Mouse (Mus musculus) adrenal gland, adult (tissue): ENCODE results near the gene Erich6.
"Not testable (repeated sequence)": the region's sequence is repeated elsewhere in the genome, so short reads cannot be mapped to it uniquely, and the experiment has no call there.

Experiments
- DNase-seq, 2 experiments: peaks; one replicate each; pipeline ENCODE4 v3.0.0; 2022 to 2023; ENCODE audit warnings: low spot score in 1 of 2; ENCODE audit not compliant: inconsistent age in 2 of 2

Erich6 gene

GRCm38 (mm10) chr3:58647179-58647578, 10.2 kb upstream of the Erich6 start:
- DNase-seq = no peak

GRCm38 (mm10) chr3:58646180-58646579, 9.2 kb upstream of the Erich6 start:
- DNase-seq = peak; percentile 53 to 74

DNA sequence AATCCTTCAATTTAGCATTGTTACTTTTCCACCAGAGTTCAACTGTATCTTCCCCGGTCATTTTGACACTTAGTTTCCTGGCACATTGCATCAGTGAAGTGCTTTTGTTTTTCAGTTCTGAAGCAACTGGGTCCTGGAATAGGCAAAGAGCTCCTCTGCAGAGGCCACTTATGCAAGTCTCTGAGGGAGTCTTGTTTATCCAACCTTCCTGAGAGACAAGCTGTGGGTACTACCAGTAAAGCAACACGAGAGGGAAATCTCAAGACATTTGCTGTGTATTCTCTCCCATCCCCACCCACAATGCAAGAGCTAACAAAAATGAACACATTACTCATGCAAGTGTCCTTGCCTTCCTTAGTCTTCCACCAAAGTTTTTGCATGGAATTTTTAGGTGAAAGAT, 5.3 kb downstream of the Erich6 start:
- peak in 1 of 2 experiments; percentile 27 for DNase-seq

GRCm38 (mm10) chr3:58624981-58625380, 12.0 kb downstream of the Erich6 start:
- DNase-seq = no peak

DNA sequence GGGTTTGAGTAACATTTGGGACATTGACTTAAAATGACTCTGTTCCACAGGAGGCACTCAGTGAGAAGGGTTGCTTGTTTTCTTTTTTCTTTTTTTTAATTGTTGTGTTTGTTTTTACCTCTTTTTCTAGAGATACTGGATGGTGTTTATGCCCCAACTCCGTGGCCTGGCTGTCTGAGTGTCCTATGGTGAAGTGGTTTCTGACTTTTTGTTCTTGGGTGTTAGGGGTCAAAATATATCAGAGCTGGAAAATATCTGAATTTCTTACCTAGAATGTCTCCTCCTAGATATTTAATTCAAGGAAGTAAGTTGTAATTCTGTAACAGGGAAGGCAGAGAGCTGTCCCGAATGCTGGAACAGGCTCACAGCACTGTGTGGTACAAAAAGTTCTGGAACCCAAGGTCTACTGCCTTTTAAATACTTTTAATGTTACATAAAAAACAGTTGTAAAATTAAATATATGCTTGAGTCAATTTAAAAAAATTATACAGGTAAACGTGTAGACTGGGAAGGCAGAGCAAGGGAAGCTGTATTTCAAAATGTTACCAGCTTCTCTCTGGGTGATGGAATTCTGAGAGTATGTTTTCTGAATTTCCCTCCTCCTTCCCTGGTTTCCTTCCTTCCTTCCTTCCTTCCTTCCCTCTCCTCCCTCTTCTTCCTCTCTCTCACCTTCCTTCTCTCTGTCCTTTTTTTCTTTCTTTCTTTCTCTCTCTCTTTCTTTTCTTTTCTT, 14.2 kb downstream of the Erich6 start:
- no peak for DNase-seq

- no peak for DNase-seq
Observed at GRCm38 (mm10) chr3:58621066-58621465, 15.9 kb downstream of the Erich6 start.

GRCm38 (mm10) chr3:58609985-58610384, 27.0 kb downstream of the Erich6 start:
- peak in 1 of 2 experiments; percentile 21 for DNase-seq

DNA sequence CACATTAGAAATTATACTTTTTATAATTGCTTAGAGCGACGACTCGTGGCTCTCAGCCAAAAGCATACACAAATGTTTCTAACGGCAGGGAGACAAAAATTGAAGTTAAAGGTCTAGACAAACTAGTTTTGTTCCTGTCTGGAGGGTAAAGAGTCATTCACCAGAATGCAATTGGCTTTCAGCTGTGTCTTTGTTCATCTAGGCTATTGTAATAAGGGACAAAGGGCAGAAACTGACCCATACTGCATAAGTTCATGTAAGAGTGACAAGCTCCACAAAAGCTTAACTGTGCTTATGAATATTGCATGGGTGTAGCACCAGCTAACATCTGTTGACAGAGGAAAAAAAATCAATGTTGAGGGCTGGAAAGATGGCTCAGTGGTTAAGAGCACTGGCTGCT, 28.5 kb downstream of the Erich6 start:
- no peak for DNase-seq

DNA sequence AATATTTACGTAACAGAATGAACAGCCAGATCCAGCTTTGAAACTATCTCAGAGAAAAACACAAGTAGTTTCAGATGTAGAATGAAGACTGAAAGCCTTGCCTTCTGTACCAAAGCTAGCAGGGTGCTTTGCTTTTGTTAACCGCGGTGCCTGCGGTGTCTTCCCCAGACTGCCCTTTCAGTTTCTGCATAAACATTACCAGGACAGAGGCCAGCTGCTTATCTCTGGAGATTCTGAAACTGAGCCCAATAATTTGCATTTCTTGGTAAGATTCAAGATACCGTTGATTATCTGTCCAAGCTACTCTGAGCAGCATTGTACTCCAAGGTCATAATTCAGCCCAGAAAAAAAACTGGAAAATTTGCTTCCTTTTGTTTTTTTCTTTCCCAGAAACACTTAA, 43.4 kb downstream of the Erich6 start:
- DNase-seq = peak in 1 of 2 experiments; percentile 26

DNA sequence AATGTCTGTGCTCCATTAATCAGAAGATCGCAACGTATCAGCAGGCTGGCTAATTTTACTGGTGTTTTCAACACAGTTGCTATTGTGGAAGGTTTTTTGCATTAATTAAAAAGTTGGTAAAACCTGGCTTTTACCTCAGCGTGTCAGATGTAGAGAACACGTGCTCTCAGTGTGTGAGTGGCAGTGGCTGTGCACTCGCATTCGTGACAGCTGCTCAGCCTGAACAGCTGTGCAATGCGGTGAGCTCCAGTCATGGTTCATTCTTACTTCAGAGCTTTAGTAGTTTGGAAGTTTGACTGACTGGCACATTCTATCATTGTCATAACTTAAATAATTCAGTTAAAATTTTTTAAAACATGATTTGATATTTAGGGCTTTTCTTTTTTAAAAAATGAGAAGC, 44.3 kb downstream of the Erich6 start:
- DNase-seq = not testable (repeated sequence)

DNA sequence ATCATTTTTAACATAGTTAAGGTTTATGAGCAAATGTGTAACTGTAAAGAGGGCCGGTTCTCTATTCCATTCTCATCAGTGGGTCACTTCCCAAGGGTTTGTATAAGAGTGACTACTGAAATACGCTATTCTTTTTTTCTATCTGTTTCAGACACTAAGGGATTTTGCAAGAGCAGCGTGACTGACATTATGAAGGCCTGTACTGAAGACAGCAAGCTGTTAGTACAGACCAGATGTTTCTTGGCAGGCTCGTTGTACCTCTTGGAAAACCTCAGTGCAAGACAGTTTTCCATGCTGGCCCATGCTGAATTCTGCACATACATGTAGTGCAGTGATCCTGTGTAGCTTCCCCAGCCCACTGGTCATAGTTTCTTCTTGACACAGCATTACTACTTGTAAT, 46.5 kb downstream of the Erich6 start:
- not testable (repeated sequence) for DNase-seq

DNA sequence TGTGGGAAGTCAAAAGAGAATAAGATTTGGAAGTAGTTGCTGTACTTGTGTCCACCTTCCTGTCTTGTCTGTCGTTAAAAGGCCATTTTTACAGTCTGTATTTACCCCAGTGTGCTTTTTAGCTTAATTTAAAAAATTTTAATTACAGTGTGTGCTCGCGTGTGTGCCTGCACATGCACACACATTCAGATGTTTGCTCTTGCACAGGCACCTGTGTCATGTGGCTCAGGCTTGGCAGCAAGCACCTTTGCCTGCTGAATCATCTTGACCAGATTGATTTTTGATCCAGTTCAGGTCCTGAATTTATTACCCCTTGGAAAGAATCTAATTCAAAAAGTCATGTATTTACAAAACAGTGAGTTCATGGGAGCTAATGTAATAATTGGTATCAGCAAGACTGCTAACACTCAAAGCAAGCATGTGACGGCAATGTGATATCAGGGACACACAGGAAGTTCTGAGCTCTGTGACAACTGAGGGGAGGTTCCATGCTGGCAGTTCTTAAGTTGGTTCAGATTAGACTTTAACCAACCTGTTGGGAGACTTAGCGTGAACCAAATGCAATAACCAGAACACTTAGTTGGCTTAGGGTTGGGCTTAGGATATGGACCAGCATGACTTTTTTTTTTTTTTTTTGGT, 54.1 kb downstream of the Erich6 start:
- DNase-seq = peak in 1 of 2 experiments; percentile 37

DNA sequence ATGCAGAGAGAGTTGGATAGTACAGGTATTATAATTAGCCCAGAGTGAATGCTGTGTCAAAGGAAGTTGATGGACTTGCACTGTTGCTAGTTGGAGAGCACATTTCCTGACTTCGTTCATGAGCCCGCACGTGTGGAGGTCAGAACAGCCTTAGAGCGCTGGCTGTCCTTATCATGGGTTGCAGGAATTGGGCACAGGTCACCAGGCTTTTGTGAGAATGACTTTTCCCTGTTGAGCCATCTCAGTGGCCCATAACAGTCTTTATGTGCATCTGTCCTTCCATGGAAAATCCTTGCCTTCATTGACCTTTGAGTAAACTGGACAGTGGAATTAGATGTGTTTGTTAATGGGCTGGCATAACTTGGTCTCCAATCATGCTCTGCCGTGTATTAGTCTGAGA, 54.7 kb downstream of the Erich6 start:
- DNase-seq = no peak

- peak in 1 of 2 experiments; percentile 36 for DNase-seq
Observed at GRCm38 (mm10) chr3:58581530-58581929, 55.5 kb downstream of the Erich6 start.

- DNase-seq = peak in 1 of 2 experiments; percentile 54
Observed at GRCm38 (mm10) chr3:58577506-58578050, 59.4 kb downstream of the Erich6 start.

DNA sequence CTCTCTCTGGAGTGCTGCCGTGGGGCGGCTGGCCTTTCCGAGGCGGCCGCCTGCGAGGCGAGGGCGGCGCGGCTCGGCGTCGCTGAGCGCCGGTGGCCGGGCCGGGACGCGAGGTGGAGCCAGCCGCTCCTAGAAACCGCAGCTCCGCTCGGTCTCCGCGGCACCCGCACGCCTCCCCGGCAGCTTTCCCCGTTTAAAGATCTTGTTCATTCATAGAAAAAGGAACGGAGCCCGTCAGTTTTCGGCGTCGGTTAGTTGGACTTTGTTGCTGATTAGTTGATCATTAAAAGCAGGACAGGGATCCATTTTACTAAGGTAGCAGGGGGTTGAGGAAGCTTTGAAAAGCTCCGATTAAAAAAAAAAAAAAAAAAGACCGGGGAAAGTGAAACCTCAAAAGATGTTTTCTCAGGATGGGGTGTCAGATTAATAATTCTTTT, 59.9 kb downstream of the Erich6 start:
- DNase-seq = peak in 1 of 2 experiments; percentile 67

GRCm38 (mm10) chr3:58576137-58577066, 60.6 kb downstream of the Erich6 start, which contains the start of gene Selenot:
Gene Selenot (plus strand): TSS chr3:58576636.
- DNase-seq = peak; percentile 98 to 99

DNA sequence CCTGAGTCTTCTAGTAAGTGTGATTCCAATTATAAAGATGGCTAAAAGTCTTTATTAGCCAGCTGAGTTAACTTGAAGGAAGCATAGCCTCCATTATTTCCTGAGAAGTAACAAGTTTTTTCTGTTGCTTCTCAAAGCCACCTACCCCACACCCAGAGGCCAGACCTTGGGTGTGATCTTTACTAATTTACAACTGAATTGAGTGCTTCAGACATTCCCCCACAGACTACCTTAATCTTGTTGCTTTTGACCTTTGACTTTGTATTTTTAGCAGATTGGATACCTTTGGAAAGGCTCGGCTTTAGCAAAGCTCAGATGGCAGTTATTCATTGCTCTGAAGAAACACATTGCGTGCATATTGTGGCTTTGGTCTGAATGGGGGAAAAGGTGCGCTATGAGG, 66.2 kb downstream of the Erich6 start:
- no peak for DNase-seq
